Mouse (Mus musculus) thymus, postnatal 25 days (tissue): ENCODE data around the gene Map3k3.
"Not testable (repeated sequence)": the region's sequence is repeated elsewhere in the genome, so short reads cannot be mapped to it uniquely, and the experiment has no call there.

Source experiments
- DNase-seq: peaks from one replicate; pipeline ENCODE4 v3.0.0; 2022

Gene Map3k3

GRCm38 (mm10) chr11:106084911-106085561 lies 623 bp downstream of the Map3k3 start:
- DNase-seq = peak; percentile 80

- peak; percentile 12 for DNase-seq
These were observed 13.8 kb downstream of the Map3k3 start for GRCm38 (mm10) chr11:106098223-106098622.

GRCm38 (mm10) chr11:106102866-106103265 lies 18.5 kb downstream of the Map3k3 start:
- no peak for DNase-seq

- peak; percentile 9 for DNase-seq
These were observed 21.7 kb downstream of the Map3k3 start for GRCm38 (mm10) chr11:106106047-106106587.

- no peak for DNase-seq
These were observed 27.3 kb downstream of the Map3k3 start for GRCm38 (mm10) chr11:106111688-106112087.

- no peak for DNase-seq
These were observed 37.8 kb downstream of the Map3k3 start for GRCm38 (mm10) chr11:106122221-106122620.

GRCm38 (mm10) chr11:106122736-106123135 lies 38.3 kb downstream of the Map3k3 start:
- DNase-seq = peak; percentile 50

- DNase-seq = no peak
These were observed 40.4 kb downstream of the Map3k3 start for GRCm38 (mm10) chr11:106124784-106125183.

GRCm38 (mm10) chr11:106125827-106126226 lies 41.4 kb downstream of the Map3k3 start:
- DNase-seq = no peak

GRCm38 (mm10) chr11:106126727-106127373 lies 42.4 kb downstream of the Map3k3 start:
- not testable (repeated sequence) for DNase-seq

- DNase-seq = no peak
These were observed 45.1 kb downstream of the Map3k3 start for GRCm38 (mm10) chr11:106129477-106129876.

- DNase-seq = no peak
These were observed 48.1 kb downstream of the Map3k3 start for GRCm38 (mm10) chr11:106132516-106132915.

GRCm38 (mm10) chr11:106134580-106135528 lies 50.4 kb downstream of the Map3k3 start:
- no peak for DNase-seq

- DNase-seq = no peak
These were observed 66.8 kb downstream of the Map3k3 start for GRCm38 (mm10) chr11:106151219-106151618.

- DNase-seq = no peak
These were observed 67.7 kb downstream of the Map3k3 start for GRCm38 (mm10) chr11:106152132-106152531.

- DNase-seq = no peak
These were observed 69.7 kb downstream of the Map3k3 start for GRCm38 (mm10) chr11:106154091-106154490.

GRCm38 (mm10) chr11:106154770-106155169 lies 70.4 kb downstream of the Map3k3 start:
- DNase-seq = peak; percentile 17

GRCm38 (mm10) chr11:106155761-106156160 lies 71.3 kb downstream of the Map3k3 start:
- no peak for DNase-seq

- DNase-seq = no peak
These were observed 71.8 kb downstream of the Map3k3 start for GRCm38 (mm10) chr11:106156257-106156656.

GRCm38 (mm10) chr11:106157154-106157553 lies 72.7 kb downstream of the Map3k3 start:
- DNase-seq = no peak

GRCm38 (mm10) chr11:106158081-106158929 lies 73.9 kb downstream of the Map3k3 start:
- DNase-seq = peak; percentile 79

- no peak for DNase-seq
These were observed 74.5 kb downstream of the Map3k3 start for GRCm38 (mm10) chr11:106158930-106159215.
